Mouse (Mus musculus) A20 (cell line): Measurements from ENCODE around the gene Srpk1.
"Not testable (repeated sequence)": the region's sequence is repeated elsewhere in the genome, so short reads cannot be mapped to it uniquely, and the experiment has no call there.

Experiments
- DNase-seq: peaks from one replicate; pipeline ENCODE4 v3.0.0-alpha.2; 2011; ENCODE audit warnings: low read depth, low spot score

The Srpk1 gene

DNA sequence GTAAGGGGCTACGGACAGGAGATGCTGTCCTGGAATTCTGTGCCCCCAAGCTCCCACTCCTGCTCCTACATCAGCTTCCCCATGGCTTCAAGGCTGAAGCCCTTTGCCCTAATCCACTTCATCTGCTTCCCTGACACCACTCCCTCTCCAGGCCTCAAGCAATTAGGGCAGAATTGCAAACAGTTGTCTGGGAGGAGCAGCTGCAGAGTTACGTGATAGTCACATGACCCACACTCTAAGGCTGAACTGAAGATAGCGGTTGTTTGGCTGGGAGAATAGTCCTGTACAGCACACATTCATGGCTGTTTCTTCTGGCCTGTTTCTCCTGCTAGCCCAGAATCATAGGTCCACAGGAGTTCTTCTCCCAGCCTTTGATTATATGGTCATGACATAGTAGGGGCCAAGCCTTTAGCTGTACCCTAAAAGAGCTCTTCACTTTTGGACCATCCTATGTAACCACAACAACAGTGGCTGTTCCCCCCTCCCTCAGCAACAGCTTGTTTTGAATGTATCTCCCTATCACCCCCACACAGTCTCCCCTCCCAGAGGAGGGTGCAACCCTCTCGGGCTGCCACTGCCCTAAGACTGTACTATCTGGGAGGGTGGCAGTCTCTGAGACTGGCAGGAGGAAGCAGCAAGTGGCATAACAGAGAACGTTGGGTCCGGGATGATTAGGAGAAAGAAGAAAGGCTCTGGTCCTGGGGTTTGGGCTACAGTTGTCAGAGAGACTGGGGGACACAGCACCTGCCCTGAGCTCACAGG is 65.7 kb downstream of the Srpk1 start:
- peak; percentile 30 for DNase-seq

DNA sequence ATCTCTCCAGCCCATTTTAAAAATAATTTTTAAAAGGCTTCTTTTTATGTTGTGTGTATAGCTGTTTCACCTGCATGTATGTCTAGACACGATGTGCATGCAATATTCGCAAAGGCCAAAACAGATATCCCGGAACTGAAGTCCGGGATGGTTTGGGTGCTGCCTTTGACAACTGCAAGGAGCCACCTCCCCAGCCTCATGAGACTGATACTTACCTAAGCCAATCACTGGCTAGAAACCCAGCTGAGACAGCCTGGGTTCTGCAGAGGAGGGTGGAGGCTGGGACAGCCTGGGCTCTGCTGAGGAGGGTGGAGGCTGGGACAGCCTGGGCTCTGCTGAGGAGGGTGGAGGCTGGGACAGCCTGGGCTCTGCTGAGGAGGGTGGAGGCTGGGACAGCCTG is 68.5 kb downstream of the Srpk1 start:
- DNase-seq, result not testable (repeated sequence)

DNA sequence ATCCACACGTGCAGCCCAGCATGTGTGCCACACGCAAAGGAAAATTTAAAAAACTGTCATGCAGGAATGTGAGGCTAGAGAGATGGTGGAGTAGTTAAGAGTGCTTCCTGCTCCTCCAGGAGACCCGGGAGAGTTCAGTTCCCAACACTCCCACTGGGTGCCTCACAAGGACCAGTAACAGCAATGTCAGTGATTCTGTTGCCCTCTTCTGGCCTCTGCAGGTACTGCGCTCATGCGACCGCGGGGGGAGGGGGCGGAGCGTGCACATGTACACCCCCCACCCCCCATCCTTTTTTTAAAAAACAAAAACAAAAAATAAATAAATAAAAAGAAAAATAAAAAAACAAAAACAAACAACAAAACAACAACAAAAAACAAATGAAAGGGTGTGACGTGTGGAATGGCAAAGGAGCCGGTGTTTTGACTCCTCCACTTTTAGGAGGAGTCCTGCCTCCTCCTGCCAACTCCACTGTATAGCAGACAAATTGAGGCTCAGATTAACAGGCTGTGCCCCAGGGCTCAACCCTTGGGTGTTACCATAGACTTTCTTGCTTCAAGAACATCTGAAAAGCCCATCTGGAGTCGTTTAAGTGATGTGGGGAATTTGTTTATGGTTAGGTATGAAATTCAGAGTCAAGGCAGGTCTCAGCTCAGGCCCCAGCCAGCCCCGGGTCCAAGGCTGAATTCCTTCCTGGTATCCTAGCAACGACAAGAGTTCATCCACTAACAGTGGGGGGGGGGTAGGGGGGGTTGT is 69.3 kb downstream of the Srpk1 start:
- peak; percentile 71 for DNase-seq

DNA sequence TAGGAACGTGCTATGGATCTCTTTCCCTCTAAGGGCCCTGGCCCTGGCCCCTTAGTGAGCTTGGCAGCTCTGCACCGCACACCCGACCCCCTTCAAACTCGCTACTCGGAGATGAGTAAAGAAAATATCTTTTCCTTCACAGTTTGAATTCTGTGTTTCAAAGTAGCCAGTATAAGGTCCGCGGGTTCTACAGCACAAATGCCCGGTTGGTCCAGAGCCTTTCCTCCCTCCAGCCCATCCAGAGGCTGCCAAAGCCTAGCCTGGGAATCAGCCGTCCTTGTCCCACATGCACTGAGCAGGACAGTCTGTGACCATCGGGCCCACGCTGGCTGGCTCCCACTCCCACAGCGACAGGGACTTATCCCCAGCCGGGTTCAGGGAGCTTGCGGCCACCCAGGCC is 73.4 kb downstream of the Srpk1 start, which contains the start of gene Clpsl2:
Gene Clpsl2, plus strand, starts transcription at position 301 of the 400 bp plus-strand sequence.
- DNase-seq, result no peak

DNA sequence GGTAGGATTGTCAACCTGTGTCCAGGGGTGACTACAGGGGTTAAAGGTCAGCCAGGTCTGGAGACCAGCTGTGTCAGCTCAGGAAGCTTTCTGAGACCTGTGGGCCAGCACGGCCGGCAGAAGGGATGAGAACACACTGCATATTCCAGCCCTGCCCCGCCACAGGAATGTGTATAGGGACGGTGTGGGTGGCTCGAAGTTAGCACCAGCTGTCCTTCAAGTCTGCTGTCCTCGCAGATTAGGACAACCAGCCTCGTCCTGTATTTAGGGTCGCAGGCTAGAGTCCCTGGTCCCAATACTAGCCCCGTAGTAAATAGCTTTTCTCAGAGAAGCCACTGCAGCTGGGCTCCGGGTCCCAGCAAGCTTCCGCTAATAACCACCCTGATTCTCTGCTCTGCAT is 74.0 kb downstream of the Srpk1 start:
- no peak for DNase-seq

DNA sequence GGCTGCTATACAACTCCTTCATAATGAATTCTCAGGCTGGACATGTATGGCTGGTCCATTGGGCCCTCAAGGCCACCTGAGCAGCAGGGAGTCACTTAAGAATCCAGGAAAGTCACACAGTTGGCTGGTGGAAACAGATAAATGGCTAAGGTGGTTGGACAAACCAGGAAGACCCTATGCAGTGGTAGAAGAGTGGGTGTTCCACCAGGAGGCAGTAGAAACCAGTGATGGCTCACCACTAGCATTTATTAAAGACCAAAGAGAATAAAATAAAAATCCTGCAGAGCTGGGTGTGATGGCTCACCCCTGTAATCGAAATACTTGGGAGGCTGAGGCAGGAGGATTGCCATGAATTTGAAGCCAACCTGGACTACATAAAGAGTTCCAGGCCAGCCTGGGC is 75.6 kb downstream of the Srpk1 start:
- no peak for DNase-seq

DNA sequence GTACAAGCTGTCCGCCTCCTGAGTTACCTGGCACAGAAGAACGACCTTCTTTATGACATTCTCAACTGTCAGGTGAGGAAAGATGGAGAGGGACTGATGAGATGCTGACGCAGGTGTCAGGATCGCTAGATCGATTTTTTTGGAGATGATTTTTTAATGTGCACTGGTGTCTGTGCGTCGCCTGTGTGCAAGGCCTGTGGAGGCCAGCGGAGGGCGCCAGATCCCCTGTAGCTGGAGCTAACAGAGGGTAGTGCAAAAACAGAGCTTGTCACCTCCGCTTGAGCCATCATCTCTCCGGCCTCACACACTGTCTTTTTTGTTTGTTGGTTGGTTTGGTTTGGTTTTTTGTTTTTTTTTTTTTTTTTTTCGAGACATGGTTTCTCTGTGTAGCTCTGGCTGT is 84.6 kb downstream of the Srpk1 start:
- no peak for DNase-seq
